Mouse (Mus musculus) layer of hippocampus, postnatal 10 days (tissue): Measurements from ENCODE around the gene Il15. TPM values are rescaled to one million over a fixed set of nuclear protein-coding genes. Genes with fewer than 3 reads are reported as not detected.

Experiments
- DNase-seq, 2 experiments: peaks; one replicate each; pipeline ENCODE4 v3.0.0; 2021; ENCODE audit warnings: low spot score in 2 of 2
- total RNA-seq, 2 experiments: library from RNA; stranded (reverse); gene quantifications; 2 replicates each; pipeline ENCODE4 v1.2.3; 2021

The Il15 gene
- total RNA-seq, 2 experiments from 2014 or later, result 0.91 to 1.3 TPM

DNA sequence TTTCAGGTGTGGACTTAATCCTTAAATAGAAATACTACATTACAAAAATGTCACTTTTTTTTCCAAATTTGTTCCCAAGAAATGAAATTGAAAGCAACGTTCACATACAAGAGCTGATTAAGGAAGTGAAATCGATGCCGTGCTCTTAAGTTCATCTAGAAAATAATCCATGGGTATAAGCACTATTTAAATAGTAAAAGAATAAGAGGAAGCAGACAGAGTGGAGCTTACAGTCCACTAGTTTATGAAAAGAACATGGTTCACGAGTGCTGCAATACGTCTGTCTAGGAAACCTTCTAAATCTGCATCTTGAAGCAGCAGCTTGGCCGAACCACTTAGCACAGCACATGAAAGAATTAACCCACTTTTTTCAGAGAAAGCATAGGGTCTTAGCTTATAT, 32.4 kb downstream of the Il15 start:
- no peak for DNase-seq

DNA sequence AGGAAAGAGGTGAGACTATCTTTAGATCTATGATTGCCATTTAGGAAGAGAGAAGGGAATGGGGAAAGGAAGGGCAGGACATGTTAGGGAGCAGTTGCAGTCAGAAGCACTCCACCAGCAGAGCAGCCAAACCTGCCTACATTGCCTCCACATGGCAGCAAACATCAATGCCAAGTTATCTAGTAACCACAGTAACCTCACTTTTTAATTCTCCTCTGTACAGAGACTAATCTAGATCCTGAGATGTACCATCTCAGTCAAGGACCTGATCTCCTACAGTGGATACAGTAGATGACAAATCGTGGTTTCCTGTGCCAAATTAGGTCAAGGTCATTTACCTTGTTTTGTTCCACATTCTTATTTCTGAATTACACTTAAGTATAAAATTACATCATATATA, 42.0 kb downstream of the Il15 start:
- no peak for DNase-seq

DNA sequence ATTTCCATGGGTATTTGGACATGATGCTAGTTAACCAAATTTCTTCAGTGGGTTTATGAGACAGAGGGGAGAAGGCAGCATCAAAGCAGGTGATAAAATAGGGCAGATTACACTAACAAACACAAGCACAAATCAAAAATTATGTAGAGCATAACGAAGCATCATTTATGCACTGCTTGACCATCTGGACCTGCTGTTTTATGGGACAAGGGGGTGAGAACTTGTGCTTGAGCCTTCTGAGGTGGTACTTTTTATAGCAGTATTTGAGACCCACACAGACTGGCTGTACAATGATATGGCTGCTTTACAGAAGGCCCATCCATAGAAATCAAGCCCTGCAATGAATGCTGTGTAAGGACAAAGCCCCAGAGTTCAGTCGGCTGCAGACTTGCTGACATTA, 46.9 kb downstream of the Il15 start:
- DNase-seq, result no peak

DNA sequence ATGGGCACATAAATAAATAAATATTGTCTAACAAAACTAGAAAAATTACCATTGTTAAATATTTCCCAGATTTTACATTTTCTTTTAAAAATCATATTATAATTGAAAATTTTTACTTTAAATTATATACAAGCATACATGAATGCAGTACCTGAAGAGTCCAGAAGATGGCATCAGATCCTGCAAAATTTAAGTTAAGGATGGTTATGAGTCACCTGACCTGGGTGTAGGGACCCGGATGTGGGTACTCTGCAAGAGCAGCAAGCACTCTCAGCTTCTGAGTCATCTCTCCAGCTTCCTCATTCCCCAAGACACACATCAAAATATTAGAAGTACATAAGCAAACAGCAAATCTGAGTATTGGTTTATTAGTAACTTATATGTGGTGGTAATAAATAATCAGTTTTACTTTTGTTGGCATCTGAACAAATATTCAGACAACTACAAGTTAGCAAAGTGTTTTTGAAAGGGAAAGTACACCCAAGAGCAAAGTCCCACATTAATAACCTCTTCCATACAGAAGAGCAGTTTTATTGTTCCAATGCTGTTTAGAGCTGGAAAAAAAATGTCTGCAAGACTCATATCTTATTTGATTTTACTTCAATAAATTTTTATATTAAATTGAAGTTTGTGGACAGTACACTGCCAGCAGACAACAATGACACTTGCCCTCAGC, 51.6 kb downstream of the Il15 start:
- DNase-seq, result no peak

DNA sequence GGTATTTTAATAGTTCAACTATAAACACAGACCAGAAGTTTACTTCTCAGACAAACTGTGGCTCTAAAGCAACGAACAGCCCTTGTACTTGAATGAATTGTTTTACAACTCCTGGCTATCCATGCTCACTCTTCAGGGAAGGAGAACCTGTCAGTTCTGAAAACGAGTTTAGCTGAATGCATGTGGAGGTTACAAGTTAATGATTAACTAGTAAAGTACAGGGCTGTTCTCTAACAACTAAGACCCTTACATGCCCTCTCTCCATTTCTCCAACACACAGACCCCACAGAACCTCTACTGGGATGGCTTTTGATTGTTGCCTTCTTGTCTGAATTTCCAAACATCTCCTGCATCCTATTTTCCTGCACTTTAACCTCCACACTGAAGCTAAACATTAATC, 53.7 kb downstream of the Il15 start:
- no peak for DNase-seq

DNA sequence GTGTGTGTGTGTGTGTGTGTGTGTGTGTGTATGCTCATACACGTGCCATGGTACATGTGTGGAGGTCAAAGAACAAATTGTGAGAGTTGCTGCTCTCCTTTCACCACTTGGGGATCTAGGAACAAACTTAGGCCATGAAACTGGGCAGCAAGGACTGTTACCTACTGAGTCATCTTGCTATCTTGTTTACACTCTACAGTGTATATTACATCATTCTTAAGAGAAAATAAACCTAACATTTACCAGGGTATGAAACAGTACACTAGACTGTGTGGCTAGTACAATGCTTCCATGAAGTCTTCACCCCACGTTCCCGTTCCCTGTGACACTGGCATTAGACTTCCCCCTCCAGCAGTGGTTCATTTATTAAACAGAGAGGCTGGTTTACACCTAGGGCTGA, 56.5 kb downstream of the Il15 start:
- DNase-seq, result no peak

DNA sequence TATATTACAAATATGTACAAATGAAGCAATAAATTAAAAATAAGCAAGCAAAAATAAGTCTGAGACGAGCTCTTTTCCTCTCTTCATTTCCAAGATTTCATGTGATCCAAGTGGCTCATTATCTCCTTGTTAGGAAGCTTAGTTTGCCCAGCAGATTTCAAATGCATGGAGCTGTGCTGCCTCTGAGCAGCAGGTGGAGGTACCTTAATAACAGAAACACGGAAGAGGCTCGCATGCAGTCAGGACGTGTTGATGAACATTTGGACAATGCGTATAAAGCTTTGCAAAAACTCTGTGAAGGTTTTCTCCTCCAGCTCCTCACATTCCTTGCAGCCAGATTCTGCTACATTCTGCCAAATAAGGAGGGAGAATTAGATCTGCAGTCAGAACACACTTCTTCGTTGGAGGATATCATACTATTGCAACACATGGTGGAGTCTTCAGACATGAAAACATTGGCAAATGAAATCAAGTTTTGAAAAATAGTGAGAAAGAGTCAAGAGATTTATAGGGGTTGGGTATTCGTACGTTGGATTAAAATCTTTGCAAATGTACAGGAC, 71.3 kb downstream of the Il15 start:
- DNase-seq, result no peak

DNA sequence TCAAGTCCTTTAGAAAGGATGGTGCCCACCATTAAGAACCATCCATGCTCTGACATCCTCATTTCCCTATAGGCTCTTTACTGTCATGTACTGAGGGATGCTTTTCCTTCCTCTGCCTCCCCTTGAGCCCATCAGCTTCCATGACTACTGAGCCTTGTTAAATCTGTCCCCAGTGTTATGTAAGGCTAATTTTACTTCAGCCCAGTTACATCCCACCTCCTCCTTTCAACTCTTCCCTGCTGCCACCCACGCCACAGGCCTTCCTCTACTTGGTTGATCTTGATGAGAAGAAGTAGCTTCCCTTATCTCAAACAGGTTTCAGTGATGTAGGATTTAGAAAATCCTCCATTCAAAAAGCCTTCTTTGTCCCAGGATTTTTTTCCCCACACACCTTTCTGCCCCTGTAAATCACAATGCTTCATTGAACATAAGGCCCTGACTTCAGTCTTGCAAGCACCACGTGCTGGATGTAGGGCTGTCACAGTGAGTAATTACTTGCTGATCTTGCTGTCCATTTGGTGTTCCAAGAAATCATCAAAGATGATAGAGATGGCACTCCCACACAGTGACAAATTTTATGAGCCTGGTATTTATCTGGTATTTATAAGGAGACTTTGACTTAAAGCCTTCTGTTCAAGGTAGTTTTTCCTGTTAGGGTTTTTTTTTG, 74.9 kb downstream of the Il15 start:
- DNase-seq, result no peak

DNA sequence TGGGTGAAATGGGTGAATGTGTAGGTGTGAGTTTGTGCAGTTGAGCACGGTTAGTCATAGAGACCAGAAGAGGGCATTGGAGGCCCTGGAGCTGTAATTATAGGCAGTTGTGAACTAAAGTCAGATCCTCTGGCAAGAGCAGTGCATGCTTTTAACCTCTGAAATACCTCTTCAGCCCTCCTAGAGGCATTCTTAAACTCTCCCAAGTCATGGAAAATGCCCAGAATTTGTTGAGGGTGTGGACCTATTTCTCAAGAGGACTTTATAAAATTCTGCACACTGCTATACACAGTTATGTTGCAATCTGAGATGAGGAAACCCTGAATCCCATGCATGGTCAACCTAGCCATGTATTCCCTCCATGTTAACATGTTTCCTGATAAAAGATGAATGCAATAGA, 77.0 kb downstream of the Il15 start:
- DNase-seq, result no peak

DNA sequence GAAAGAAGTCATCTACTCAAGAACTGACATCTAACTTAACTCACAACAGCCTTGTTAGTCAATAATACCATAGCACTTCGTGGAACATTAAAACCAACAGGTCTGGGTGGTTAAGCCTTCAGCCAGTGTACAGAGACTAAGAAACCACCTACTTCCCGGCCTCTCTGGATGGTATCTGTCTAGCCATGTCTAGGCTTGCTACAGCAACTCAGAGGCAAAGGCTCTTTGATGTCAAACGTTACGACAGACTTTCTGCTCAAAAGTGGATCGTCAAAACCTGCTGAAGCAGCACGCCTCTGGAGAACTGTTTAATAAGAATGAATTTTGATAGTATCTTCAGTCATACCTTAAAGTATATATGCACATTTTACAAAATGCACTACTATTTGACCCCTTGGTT, 77.4 kb downstream of the Il15 start:
- no peak for DNase-seq

DNA sequence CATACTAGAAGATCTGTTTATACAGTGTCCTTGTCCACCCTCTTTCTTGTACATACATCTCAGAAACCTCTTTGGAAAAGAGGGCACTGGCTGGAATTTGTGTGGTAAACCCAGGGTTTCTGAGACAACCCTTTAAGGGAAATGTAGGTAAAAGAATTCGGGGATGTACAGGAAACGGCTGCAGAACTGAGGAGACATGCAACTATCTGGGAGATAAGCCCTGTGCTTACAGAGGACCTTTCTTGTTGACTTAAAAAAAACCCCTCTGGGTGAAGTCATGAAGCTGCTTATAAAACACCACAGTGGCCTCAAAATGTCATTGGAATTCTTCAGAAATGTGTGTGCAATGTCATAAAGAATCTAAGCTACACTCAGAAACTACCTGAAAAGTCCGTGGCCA, 85.6 kb downstream of the Il15 start:
- DNase-seq, result no peak

DNA sequence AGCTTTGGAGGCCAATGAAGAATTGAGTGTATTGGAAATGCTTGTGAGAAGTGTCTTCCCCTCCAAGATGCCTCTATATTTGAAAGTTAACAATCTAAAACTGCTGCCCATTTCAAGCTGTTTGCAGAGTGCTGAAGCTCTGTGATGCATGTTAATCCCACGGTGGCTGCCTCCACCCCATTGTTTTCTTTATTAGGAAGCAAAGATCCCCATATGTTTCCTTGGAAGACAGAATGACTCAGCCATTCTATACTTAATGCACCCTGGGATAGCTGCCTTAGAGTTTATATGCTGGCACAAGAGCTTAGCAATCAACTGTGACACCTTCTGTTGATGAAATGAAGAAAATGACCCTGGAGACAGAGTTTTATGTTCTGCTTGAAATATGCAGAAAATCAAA, 96.6 kb downstream of the Il15 start:
- no peak for DNase-seq

DNA sequence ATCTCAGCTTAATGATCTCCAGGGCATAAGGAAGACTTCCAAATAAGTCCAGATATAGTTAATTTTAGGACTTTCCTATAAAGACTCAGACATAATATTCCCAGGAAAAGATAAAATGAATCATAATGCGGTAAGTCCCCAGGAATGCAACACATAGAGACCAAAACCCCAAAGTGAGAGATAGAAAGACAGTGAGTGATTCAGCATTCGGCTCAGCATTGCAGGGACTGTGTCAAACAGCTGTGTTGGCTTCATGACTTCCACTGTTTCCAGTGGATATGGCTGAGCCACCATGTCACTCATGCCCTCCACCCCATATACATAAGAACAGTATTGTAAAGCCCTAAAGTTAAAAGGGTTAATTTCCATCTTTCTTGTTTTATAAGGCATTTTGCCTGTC, 106.8 kb downstream of the Il15 start:
- no peak for DNase-seq

DNA sequence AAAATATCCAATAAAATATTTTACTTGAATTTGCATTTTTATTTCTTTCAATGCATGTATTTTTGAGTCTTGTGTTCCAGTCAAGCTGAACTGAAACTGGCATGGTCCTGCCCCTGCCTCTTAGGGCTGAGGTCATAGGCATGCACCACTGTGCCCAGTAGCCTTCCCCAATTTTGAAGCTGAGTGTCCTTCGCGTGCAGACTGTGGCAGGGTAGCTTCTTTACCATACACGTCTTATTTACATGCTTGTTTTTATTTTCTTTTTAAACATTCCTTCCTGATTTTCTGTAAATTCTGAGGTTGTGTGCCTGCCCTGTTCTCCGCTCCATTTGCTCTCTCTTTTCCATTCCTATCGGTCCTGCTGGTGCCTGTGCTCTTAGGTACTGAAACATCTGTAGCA, 111.4 kb downstream of the Il15 start:
- no peak for DNase-seq

DNA sequence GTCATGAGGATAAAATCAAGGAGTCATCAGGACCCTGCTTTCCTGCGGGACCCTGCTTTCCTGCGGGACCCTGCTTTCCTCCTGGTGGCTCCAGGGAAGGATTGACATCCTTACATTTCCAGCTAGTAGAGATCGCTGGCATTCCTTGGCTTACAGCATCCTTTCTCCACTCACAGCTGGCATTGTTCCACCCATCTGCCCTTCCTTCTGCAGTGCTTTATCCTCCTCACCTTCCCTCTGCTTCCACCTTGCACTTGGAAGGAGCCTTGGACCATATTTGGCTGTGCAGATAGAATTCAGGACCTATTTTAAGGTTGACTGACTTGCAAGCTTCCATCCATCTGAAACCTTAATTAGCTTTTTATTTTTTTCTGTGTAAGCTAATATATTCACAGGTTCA, 117.2 kb downstream of the Il15 start:
- DNase-seq, result no peak

DNA sequence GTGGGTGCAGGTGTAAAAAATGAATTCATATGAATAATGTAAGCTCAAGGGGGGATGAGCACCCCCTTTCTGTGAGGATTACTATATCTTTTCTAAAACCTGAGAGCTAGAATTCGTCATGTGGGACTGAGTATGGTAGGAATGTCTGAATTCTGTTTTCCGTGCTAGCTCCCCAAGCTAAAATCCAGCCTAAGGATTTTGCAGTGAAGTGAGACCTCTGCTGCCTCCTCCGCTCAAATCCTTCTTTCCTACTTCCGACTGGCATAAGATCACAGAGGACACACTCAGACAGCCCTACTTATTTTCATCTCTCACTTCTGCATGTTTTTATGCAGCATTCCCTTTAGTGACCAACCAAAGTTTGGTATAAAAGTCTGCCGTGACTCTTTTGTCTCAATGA, 121.0 kb downstream of the Il15 start:
- no peak for DNase-seq
